Mouse (Mus musculus) brain, embryonic 14.5 days (tissue): ENCODE measurements at regions not wholly inside any gene's neighbourhood (a gene's known extent, or its start where the extent isn't known, plus 50 kb on each side); places are given as distances from the start of the nearest gene placed in this dataset.

ENCODE experiments used
- CTCF ChIP-seq: fragments of 200-500 bp; IDR thresholded peaks from 2 replicates; pipeline ENCODE4 v1.5.1; 2012; ENCODE audit warnings: inconsistent platforms, mild to moderate bottlenecking, moderate library complexity, borderline replicate concordance; ENCODE audit not compliant: insufficient read depth, insufficient read length; ENCODE audit errors: extremely low read depth
- POLR2A ChIP-seq: fragments of 200-500 bp; IDR thresholded peaks from 2 replicates; pipeline ENCODE4 v1.6.1; 2012; ENCODE audit warnings: mild to moderate bottlenecking, inconsistent platforms, borderline replicate concordance; ENCODE audit not compliant: poor library complexity, insufficient read depth, insufficient read length, severe bottlenecking; ENCODE audit errors: extremely low read depth

DNA sequence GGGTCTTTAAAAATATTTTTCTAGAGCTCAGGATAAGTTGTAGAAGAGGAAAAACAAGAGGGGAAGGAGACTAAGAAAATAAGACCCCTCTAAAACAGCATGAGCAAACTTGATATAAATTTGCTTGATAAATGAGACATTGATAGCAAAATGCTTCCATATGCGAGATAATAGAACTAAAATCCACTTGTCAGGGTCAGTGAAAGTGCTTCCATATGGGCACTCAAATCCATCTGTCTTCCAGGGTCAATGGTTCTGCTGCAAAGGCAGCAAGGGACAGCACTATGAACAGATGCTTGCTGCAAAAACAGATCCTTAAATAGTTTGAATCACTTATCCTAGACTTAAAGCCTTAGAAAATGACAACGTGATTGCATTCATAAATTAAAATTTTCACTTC lies 704.7 kb downstream of the Slitrk1 start:
- no peak for TF ChIP-seq CTCF
- TF ChIP-seq POLR2A = no peak
